Mouse (Mus musculus): Measurements from ENCODE around the gene Sema3d.

- TF ChIP-seq CTCF (IDR thresholded peaks at IDR 0.05; ENCODE audit: low read depth) (no peak), EP300 (IDR thresholded peaks at IDR 0.05; ENCODE audit: low read depth) (no peak)
These were observed 129.3 kb downstream of the Sema3d start for GRCm38 (mm10) chr5:12512471-12512870.
